Mouse (Mus musculus) bone marrow macrophage, adult 2 months (primary cell): Measurements from ENCODE around the gene Bag5.

ENCODE experiments used
- CTCF ChIP-seq: IDR thresholded peaks from 2 replicates; pipeline ENCODE4 v1.5.1; 2012; ENCODE audit warnings: low read depth, mild to moderate bottlenecking, low read length, moderate library complexity
- POLR2A ChIP-seq: IDR thresholded peaks from 2 replicates; pipeline ENCODE4 v1.6.1; 2012; ENCODE audit warnings: mild to moderate bottlenecking, low read depth, low read length, borderline replicate concordance

GRCm38 (mm10) chr12:111692899-111693298, 20.2 kb downstream of the Bag5 start:
- TF ChIP-seq CTCF (no peak), POLR2A (no peak)
